Mouse (Mus musculus) c-Kit-negative CD71-positive TER-119-positive erythroid progenitor cells, embryonic 14.5 days (primary cell): ENCODE data around the gene Vsig10l.

ENCODE experiments used
- DNase-seq: peaks from one replicate; pipeline ENCODE4 v3.0.0-alpha.2; 2013; ENCODE audit warnings: low read depth, low spot score

Vsig10l gene

DNA sequence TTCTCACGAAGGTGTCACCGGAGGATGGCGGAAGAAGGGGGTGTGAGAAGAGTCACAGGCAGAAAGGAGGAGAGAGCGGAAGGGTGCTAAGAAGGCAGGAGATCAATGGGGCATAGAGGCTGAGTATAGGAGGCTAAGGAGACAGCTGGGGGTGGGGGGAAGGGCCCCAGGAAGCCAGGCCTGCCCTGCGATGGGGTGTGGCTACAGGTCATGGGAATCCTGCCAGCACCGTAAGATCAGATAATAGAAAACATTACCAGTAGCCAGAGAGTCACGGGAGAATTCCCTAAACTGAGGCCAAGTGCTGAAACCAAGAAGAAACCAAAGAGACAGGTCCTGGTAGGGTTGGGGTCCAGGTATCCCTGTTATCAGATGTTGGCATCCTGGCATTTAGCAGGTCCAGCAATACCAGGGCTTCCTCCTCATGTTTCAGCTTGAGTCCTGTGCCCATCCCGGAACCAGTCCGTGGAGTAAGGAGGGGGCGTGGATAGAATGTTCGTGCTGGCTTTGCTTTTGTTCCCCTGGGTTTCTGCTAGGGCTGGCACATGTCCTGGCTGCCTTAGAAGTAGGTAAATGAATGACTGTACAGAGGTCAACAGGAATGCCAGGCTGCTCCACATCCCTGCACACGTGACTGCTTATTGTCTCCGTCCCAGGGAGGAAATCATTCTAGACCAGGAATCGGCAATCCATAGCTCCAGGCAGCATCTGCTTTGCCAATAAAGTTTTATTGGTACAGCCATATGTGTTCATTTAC is 9.2 kb upstream of the Vsig10l start:
- no peak for DNase-seq

DNA sequence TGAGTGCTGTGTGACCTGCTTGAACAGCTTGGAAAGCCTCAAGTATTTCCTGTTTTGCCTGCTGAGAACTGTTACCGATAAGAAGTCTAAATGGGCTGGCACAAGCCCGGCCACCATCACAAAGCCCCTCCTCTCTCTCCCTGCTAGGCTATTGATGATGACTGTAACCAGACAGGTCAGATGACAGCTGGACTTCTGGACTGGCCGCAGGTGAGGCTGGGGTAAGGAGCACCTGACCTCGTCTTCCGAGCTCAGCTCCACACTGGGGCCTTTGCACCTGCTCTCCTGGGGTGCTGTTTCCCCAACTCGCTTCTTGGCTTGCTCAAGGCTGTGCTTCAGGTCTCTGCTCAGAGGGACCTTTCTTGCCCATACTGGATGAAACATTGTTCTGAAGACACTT is 8.6 kb upstream of the Vsig10l start:
- DNase-seq: no peak

DNA sequence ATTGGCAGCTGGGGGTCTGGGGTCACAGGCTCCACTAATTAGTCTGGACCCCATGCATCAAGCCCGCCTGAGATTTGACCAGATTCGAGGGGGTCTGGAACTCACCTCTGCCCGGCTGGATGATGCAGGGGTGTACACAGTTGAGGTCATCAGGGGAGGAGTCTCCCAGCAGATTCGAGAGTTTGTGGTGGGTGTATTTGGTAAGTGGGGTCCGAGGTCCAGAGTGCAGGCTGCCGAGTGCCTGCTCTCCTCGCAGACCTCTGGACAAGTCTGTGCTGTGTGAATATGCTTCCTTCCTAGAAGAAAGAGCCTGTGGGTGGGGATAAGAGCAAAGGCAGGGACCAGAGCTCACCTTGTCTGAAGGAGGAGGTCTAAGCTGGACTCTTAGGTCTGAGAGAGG is 1.0 kb downstream of the Vsig10l start:
- no peak for DNase-seq

DNA sequence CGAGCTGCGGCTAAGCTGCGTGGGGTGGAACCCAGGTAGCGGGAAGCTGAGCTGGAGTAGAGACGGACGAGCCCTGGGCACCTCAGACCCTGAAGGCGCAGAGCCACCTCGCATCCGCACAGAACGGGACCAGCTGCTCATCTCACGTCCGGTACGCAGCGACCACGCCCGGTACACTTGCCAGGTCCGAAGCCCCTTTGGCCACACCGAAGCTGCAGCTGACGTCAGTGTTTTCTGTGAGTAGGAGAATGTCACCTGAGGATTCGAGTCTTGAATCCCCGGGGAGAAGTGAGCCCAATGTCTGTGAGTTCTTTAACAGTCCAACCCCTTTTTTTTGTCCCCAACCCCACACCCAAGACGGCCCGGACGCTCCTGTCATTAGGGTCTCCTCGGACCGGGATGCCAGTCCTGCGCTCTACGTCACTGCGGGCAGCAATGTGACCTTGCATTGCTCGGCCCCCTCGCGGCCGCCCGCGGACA is 2.0 kb downstream of the Vsig10l start:
- DNase-seq: no peak

DNA sequence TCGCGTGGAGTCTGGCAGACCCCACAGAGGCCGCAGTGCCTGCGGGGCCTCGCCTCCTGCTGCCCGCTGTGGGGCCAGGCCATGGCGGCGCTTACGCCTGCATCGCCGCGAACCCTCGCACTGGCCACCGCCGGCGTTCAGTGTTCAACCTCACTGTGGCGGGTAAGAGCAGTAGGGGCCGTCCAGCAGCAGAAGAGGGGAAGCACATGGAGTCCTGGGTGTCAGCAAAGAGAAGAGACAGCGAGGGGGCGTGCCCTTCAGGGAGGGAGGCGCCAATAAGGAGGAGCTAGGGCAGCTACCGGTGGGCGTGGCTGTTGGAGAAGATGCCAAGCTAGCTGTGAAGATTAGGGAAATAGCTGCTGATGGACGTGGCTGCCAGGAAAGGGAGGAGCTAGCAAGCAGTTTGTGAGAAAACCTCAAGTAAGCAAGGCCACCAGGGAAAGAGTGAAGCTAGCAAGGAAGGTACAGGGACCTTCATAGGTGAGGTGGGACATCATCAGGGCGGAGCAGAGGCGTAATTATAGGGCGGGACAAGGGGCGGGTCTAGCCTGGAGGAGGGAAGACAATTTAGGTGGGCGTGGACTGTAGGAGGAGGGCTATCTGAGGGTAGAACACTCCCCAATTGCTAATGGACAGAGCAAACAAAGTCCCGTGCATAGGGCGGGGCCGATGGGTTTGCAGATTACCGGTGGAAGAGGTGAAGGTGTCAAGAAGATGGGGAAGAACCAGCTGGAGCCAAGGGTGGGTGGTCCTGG is 2.6 kb downstream of the Vsig10l start:
- peak; percentile 76 for DNase-seq

DNA sequence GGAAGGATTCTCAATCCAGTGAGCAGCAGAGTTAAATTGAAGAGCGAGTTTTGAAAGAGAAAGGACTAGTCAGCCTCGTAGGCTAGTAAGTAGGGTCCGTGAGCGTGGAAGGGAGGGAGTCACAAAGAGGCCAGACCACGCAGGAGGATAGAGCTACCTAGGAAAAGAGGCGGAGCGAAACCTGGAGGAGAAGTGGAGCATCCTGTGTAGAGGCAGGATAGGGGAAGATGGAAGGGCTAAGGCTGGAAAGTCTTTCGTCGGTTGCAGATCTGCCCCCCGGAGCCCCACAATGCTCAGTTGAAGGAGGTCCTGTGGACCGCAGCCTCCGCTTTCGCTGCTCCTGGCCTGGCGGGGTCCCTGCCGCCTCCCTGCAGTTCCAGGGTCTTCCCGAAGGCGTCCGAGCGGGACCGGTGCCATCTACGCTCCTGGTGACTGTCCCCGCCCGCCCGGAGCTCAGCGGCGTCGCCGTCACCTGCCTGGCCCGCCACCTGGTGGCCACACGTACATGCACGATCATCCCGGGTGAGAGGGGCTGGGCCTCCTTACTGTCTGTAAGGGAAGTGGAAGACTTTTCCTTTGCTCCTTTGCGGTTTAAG is 3.2 kb downstream of the Vsig10l start:
- DNase-seq: peak; percentile 35

DNA sequence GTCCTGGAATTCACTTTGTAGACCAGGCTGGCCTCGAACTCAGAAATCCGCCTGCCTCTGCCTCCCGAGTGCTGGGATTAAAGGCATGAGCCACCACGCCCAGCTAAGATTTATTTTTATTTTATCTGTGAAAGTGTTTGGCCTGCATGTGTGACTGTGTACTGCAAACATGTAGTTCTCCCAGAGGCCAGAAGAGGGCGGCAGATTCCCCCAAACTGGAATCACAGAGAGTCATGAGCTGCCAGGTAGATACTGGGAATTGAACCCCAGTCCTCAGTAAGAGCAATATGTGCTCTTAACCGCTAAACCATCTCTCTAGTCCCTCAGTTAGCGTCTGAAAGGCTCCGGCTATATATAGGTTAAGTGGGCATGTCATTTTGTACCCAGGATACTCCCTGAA is 7.4 kb downstream of the Vsig10l start:
- DNase-seq: peak; percentile 28

DNA sequence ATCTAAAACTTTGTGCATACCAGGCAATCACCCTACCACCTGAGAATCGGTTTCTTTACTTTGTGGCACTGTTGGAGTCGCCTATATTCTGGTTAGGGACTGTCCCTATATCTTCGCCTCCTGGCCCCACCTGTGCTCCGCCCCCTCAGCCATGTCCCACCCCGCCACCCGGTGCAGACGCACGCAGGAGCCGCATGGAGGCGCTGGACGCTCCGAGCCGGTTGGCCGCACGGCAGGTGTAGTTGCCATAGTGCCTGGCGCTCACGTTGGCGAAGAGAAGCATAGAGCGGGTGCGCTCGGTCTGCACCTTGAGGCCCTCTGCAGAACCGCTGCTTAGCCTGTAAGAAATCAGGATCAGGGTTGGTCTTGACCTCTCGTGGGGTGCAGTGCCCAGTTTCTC is 12.8 kb downstream of the Vsig10l start:
- DNase-seq: no peak

DNA sequence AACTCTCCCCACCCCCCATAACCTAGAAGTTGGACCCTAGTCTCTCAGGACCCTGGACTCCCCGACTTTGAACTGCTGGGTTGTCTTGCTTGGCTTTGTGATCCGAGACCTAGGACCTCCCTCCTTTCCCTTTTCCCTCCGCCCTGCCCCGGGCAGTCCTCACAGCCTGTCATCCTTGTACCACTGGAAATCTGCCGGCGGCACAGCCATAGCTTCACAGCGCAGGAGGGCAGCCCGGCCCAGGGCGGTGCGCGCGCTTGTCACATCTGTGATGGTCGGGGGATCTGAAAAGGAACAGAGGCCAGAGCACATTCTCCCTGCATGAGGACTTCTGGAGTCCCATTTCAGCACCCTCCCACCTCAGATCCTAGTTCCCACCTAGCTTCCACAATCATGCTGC is 13.4 kb downstream of the Vsig10l start:
- no peak for DNase-seq

DNA sequence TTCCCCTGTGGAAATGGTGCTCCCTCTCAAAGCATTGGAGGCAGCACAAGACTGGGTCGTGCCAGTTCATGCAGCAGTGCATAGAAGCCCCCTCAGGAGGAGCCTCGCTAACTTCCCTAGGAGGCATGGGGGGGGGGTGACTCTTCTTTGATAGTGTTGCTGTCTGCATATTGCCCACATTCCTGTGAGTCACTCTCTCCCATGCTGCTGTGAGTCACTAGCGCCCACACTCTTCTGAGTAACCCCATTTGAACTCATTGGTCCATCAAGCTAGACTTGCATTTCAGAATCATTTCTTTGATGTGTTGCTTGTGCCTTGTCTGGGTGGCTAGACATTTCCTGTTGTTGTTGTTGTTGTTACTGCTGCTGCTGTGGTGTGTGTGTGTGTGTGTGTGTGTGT is 18.2 kb downstream of the Vsig10l start:
- DNase-seq: no peak

DNA sequence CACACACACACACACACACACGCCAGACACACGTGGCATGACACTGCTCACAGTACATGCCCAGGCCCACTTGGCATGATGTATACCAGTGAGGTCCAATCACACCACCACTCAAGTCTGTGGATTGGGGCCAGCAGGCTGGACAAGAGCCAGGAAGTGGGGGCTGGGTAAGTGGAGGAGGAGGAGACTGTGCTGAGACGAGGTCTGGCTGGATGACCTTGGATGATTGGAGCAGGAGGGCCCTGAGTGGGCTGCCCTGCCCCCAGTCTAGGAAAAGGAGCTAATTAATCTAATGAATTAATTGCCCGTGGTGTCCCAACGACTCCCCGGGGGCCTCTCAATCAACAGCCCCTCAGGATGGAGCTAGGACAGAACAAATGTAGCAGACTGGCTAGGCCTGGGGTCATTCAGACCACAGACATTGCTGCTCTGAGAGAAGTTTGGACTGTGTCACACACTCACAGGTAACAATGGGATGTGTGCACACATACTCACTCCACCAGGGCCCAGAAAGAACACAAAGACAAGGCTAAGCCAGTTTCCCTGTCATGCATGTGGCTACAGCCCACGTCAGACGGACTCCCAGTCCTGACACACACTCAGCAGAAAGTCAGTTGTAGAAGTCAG is 19.3 kb downstream of the Vsig10l start:
- DNase-seq: no peak

DNA sequence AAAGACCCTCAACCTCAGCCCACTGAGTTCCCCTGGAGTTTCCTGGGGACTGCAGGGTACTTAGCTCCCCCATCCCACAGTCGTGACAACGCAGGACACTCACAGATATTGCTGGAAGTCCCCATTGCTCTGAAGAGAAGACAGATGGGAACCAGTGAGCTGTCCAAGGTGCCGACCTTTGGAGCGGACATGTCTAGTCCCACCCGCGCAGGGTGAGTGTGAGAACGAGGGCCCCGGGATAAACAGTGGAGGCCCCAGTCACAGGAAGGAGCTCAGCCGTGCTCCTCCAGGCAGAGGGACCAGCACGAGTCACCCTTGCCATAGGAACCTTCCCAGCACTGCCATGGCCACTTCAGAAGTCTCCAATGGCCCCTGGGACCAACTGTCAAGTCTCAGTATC is 20.3 kb downstream of the Vsig10l start:
- no peak for DNase-seq

DNA sequence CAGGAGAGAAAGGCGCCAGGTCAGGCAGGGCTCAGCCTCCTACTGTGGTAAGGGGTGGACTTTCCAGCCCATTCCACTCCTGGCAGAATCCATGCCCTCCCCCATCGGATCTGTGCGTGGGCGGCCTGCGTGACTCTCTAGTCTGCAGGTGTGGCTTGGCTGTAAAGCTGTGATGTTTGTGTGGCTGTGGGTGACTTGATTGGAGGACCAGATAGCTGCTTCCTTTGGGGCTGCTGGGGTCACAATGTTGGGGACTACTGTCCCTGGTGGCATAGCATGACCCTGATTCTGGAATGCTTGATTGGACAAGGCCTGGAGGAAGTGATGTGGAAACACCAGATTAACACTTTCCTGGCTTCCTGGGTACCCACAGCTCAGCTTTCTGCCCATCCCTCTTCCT is 25.7 kb downstream of the Vsig10l start:
- no peak for DNase-seq

DNA sequence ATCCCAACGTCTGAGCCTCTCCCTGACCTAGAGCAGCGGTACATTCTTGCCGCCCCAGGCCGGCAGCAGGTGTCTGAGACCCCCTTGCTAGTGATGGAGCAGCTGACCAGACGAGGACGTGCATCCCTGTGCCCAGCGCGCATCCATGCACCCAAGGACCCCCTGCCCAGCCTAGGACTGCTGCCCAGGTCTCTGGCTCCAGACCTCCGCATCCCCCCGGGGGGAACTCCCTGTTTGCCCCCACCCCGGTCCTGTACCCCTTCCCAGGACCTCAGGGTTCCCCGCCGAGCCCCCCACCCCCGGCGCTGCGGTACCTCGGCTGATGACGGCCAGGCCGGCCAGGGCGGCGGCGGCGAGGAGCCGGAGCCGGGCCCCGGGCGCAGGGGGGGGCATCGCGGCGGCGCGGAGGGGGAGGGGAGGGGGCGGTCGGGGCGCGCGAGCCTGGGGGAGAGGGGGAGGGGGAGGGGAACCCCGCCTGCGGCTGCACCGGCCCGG is 26.7 kb downstream of the Vsig10l start, which contains the start of gene Iglon5:
TSS of gene Iglon5 (minus strand) at position 445 of the 495 bp plus-strand sequence.
- no peak for DNase-seq

DNA sequence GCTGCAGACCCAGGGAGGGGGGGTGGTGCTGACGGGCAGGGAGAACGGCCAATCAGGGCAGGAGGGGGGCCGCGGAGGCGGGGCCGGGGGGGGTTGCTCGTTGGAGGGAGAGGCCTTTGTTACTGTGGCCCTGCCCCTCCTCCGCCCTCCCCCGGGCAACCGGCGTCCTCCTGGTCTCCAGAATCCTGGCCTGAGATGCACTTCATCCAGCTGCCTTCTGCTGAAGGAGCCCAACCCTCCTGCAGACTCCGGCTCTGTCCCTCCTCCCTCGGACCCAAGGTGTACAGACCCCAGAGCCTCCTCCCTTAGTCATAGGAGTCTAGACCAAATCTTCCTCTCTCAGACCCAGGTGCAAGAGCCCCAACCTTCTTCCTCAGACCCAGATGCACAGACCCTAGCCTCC is 27.2 kb downstream of the Vsig10l start:
- no peak for DNase-seq

DNA sequence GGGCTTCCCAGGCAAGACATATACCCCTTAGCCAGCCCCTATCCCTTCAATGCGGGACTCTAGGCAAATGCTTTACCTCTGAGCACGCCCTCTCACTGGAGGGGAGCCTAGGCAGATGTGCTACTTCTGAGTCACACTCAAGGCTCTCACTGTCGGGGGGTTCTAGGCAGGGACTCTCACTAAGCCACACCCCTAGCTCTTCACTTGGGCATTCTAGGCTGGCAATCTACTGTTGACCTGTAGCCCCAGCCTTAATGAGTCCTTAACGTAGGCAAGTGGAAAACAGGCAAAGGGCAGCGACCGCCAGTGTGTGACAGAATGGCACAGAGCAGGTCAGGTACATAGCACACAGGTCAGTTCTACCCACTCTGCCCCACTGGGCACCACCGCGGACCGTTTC is 27.9 kb downstream of the Vsig10l start:
- DNase-seq: no peak

DNA sequence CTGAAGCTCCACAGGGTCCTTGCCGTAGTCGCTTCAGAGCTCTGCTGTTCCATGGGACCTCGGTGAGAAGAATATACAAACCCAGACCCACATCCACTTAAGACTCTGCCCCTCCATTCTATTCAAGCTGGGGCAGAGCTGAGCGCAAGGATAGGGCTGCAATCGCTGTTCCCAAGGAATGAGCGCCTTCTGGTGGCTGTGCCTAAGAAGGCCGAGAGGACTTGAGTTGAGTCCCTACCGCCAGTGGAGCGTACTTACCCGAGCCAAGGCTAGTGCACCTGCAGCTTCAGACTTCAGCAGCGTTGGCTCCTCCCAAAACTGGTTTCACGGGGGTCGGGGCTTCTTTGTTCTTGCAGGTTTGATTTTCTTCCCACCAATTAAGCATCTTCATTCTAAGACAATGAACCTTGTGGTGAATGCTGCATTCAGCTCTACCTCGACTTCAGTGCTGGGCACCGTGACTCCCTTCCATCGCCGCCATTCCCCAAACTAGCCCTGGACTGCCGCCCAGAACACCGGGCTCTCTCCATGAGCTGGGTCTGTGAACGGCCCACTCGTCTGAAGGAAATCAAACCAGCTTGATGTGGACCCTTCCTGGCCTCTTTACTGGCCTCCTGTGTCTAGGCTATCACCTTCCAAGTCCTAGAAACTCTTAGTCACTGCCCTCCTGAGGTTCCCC is 32.5 kb downstream of the Vsig10l start:
- DNase-seq: no peak

DNA sequence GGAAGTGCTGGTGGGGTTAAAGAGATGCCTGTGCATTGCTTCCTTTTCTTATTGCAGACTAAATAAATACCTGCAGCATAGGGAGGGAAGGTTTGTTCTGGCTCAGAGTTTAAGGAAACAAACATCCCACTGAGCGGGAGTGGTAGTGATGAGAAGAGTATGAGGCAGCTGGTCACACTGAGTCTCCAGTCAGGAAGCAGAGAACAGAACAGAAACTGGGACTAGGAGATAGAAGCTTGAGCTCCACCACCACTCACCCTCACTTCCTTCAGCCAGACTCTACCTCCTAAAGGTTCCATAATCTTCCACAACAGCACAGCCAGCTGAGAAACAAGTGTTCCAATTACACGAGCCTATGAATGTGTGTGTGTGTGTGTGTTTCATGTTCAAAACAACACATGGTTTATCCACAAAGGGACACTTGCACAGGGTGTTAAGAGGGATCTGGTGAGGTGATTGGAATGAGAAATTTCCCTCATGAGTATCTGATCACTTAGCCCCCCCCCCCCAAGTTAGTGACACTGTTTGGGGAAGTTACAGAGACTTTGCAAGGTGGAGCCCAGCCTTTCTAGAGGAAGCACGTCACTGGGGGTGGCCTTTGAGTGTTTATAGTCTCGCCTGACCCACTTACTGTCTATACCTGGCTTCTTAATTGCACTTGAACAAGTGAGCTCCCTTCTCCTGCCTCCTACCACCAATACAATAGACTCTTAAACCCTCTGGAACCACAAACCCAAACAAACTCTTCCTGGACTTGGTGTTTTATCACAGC is 48.9 kb downstream of the Vsig10l start:
- DNase-seq: no peak

DNA sequence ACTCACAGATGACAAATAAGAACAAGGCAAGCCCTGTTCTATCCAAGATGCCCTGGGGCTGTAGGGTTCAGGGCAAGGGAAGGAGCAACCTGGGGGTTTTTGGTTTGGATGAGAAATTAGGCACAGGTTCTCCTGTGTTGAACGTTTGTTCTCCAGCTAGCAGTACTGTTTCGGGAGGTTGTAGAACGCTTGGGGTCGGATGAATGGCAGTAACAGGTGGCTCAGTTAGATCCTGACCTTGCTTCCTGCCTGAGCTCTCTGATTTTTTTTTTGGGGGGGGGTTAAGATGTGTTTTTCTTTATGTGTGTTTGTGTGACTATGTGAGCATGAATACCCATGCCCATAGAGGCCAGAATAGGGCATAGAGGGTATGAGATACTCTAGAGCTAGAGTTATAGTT is 49.6 kb downstream of the Vsig10l start:
- no peak for DNase-seq

DNA sequence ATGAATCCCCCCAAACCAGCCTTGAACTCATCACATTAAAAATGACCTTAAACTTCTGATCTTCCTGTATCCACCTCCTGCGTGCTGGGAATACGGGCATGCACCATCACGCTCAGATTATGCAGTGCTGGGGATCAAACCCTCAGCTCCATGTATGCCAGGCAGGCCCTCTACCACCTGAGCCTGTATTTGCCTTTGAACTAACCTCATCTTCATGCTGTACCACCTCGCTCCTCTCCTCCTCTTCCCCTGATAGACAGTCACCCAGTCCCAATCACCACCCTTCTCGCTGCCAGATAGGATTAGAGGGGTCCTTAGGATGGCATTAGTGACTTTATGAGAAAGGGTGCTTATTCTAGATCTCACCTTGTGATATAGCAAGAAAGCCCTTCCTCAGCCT is 52.1 kb downstream of the Vsig10l start:
- no peak for DNase-seq

DNA sequence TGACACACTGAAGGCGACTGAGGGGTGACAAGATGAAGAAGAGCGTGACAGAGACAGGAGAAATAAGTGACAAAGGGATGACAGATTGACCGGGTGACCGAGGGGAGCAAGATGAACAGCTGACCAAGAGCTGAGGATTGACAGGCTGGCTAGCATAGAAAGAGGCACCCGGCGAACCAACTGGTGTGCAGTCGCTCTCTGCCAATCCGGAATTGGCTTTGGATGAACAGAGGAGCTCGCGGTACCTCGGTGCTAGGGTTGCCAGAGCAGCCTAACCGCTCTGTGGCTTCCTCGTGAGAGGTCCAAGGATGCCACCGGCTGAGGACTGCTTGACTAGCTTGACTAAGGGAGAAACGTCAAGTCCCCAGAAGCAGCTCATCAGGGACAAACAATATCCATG is 55.4 kb downstream of the Vsig10l start:
- no peak for DNase-seq
